Mouse (Mus musculus): ENCODE measurements at regions not wholly inside any gene's neighbourhood (a gene's known extent, or its start where the extent isn't known, plus 50 kb on each side); places are given as distances from the start of the nearest gene placed in this dataset.

DNA sequence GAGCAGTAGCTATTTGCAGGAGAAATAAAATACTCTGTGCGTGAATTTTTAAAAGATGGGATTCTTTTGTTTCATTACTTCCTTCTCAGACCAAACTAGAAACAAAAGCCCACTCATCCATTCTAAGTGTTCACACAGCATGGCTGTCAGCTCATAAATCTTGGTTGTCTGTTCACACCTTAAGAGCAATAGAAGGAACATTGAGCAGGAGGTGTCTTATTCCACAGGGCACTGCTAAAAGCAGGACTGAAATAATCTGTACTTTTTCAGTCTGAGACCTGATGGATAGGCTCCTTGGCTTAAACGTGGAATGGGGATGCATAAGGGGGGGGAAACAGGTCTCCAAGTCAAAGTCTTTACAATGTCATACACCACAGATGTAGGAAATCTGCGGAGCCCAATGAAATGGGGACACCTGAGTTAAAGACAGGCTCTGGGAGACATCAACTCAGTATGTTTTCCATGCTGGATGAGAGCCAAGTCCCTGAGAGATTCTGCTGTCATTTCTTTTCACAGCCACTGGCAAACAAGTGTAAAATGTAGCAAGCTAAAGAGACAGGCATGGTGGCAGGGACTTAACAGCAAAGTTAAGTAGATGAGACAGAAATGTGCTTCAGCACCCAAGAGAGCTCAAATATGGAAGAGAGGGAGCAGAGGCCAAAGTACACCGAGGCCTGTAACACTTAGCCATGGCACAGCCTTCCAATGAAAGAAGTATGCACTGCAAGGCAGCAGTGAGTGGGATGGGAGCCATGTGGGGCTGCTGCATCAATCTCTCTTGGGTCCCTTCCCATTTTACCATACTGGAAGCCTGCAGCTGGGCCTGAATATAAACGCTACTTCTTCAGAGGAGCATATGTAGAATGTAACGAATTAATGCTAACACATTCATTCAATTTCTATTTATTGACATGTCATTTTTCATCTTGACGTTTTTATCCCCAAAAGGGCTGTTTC lies 2492.0 kb upstream of the Gm7489 start:
- peak in 1 of 2 experiments; percentile 29 for DNase-seq (ENCODE audit: low spot score in 2 of 2)

DNA sequence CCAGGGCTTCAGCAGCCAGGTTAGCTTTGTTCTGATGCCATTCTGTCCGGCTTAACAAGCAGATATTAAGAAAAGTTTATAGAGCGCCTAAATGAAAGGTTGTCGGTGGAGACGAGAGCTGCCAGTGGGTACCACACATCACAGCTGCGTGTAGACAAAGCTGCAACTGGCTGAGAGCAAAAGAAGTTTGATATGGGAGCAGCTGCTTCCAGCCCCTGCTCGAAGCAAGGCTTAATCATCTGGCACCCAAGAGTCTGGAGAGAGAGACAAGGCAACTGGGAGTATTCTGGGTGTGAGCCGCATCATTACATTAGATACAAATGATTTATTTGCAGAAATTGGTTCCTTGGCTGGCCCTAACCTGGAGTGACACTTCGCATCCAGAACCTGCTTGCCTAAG lies 2488.7 kb upstream of the Gm7489 start:
- no peak for DNase-seq (ENCODE audit: low spot score in 2 of 2)

DNA sequence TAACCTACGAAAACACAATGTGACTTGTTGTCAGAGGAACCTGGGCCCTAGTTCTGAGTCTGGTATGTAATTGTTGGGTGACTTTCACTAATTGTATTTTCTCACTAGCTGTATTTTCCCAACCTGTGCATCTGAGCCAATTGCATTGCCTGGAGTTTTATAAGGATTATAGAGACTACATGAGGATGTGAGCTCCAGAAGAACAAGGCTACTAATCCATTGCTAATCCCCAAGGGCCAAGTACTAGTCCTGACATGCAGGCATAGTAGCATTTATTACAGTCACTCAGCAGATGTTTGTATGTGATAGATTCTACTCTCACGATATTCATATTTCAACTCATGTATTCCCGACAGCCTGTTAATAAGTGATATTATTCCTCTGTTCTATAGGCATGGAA lies 2481.1 kb upstream of the Gm7489 start:
- DNase-seq (ENCODE audit: low spot score in 2 of 2) = no peak

DNA sequence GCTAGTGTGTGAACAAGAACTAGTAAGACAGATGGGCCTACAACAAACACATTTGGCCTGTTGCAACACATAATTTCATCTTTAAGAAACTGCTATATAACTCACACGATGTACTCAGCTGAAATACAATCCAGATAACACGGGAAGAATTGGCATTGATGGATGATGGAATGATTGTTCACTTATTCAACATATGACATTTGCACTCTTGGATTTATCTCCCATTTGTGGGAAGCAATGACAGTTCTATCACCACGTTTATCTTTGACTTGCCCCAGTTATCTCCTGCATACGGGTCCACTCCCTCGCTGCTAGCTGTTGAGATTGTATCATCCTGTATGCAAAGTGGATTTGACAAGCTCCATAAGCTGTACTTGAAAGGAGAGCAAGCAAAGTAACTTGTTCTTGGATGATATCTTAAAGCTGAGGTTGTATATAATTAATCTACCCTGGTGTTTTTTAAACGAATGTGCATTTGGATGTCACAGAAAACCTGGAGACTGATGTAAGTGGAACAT lies 2474.9 kb upstream of the Gm7489 start:
- peak in 1 of 2 experiments; percentile 9 for DNase-seq (ENCODE audit: low spot score in 2 of 2)

DNA sequence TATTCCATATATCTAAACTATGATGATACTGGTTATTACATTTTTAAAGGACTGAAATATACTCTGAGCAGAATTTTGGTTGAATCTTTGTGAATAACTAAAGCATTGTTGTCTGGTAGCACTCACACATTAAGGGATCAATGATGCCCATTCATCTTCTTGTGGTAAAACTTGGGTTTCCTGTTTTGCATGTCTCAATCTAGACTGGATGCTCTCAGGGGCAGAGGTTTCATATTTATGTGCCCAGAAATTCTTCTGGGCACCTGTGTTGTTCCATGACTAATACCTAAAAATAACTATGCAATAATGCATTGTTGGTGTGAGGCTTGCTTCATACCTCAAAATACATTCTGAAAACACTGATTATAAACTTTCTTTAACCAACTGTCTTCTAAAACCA lies 2472.7 kb upstream of the Gm7489 start:
- no peak for DNase-seq (ENCODE audit: low spot score in 2 of 2)

DNA sequence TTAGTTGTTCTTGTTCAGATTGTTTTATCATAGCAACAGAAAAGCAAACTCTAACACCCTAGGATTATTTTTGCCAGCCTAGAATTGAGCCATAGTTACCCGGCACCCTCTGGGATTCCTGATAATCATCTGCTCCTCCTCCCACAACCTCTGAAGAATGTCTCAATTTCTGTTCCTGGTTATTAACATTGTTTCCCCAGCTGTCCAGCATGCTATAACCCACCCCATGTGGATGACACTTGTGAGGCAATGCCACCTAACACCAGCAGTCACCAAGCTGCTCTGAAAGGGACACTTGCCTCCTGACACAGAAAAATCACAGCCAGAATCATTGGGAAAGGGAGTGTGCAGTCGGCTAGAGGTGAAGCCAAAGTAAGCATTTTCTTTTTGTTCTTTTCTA lies 2442.1 kb upstream of the Gm7489 start:
- peak in 1 of 2 experiments; percentile 13 for DNase-seq (ENCODE audit: low spot score in 2 of 2)

DNA sequence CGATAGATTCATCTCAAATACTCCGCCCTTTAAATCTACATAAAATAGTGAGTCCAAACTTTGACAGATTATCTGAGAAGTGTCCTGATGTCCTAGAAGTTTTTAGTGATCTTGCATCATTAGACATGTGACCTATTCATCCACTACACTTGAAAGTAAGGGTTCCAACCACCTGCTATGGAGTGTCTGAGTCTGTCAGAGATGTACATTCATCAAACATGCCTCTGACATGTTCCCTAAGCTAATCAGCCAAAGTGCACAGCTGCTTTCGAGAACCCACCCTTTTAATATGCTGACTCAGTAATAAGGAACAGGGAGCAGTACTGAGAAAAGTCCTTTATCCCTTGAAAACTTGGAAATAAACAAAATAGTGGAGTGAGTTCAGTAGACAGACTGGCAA lies 2414.8 kb upstream of the Gm7489 start:
- DNase-seq (ENCODE audit: low spot score in 2 of 2) = no peak

DNA sequence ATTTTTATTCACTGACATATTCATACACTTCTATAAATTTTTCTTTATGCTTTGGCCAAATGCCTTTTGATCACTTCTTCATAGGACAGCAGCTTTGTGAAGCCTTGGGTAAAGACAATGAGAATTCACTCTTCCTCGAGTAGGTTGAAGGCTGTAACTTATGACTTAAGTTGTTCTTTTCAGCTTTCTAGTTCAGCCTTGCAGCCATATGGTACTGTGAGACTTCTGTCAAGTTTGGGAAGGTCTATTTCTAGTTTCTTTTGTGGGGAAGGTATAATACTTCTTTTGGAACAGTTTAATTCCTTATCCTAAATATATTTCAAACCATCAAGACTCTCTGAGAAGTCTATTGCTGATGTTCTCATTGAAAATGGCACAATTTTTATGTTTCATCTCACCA lies 2413.6 kb upstream of the Gm7489 start:
- DNase-seq (ENCODE audit: low spot score in 2 of 2) = no peak

DNA sequence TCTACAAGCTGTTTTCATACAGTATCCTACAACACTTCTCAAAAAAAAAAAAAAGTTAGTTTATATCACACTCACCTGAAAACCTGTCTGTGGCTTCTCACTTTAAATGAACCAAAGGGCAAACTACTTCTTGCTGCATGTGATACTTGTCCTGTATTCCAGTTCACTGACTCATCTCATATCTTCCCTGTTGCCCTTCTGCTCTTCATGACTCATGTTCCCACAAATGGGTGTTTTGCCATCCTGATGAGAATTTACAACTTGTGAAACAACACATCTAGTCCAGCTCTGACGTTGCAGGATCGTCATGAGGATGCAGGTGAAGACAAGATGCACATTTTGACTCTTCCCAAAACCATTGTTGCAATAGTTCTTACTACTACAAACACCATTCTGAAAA lies 2412.7 kb upstream of the Gm7489 start:
- no peak for DNase-seq (ENCODE audit: low spot score in 2 of 2)

DNA sequence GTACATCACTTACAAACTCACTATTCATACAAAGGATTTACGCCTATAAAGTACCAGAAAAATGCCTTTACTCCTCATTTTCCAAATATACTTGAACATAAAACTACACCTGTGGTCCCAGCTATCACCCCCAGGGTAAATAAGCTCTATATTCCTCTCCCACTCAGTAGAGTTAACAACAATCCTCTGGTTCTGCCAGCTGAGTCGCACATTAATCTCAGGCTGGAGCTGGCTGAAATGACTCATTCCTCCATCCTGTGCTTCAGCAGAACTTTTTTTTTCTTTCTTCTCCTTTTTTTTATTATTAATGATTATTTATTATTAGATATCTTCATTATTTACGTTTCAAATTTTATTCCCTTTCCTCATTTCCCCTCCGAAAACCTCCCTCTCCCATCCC lies 2402.8 kb upstream of the Gm7489 start:
- no peak for DNase-seq (ENCODE audit: low spot score in 2 of 2)

DNA sequence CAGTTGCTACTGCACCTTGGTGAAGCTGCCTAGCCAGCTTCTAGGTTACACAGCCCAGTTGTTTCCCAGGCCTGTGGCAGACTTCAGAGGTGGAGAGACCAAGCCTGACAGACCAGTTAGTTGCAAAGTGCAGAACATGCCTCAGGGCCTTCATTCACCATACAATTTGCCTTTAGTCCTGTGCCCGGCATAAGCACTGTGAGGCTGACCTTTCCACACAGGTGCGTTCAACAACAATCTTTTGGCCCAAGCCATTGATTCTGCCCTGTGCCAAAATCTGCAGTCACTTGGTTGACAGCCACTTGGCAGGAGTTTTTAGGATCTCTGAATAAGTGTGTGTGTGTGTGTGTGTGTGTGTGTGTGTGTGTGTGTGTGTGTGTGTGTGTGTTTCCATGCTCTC lies 2400.5 kb upstream of the Gm7489 start:
- DNase-seq (ENCODE audit: low spot score in 2 of 2) = no peak

DNA sequence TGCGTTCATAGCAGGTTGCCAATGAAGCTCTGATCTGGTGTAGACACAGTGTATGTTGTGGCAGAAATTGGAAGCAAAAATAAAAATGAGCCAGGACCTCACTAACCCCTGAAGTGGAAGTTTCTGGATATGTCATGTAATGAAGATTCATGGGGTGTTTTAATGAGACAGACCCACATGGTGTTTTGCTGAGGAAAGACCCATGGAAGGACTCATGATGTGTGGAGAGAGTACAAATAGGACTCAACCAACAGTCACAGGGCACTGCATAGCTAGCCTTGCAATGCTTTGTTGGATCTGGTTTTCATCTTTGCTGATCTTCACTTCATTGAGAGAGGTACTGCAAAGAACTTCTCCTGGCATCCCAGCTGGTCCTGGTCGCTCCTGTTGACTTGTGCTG lies 2399.2 kb upstream of the Gm7489 start:
- DNase-seq (ENCODE audit: low spot score in 2 of 2) = no peak

DNA sequence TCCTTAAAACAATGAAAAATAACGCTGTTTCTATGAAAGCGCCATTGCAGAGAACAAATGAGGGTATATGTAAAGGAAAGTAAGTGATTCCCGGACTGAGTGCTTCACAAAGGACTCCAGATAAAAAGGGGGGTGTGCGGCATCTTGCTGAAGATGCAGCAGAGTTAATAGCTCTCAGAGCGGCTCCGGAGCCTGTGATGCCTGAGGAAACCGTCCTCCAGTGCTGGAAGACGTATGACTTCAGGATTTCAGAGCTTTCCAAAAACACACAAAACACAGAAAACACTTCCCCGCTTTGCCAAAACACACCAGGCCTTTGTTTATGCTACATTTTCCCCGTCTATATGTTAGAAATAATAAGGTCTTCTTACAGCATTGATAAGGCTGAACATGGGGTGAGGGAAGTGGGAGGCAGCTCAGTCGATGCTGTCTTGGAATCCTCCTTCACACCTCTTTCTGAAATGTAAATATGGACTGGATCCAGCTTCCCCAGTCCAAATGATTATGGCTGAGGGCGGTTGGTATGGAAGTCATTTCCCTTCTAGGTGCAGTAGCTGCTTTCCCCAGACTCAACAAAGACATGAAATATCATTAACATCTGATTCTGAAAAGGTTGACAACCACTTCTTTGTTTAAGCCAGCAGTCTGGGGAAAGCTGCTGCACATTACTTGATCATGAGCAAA lies 2382.5 kb upstream of the Gm7489 start:
- no peak for DNase-seq (ENCODE audit: low spot score in 2 of 2)

DNA sequence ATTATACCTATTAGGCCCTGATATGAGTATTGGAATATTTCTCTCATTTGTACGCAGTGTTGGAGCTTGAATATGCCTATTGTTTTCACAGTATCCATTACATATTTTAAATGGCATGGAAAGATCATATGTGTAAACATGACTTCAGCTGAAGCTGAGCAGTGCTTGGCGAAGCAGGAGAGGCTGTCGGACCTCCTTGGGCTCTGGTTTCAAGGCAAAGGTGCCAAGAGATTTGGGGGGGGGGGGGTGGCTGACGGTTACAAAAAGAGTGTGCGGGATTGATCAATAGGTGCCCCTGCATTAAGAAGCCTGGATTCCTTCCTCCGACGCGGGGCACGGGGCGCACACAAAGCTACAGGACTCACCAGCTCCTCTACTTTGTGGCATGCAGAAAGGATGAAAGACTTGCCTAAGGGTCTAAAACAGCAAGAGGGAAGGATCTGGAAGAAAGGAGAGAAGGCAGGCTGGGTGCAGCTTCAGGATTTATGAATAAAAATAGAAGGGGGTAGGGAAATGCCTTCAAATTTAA lies 2381.9 kb upstream of the Gm7489 start:
- no peak for DNase-seq (ENCODE audit: low spot score in 2 of 2)

DNA sequence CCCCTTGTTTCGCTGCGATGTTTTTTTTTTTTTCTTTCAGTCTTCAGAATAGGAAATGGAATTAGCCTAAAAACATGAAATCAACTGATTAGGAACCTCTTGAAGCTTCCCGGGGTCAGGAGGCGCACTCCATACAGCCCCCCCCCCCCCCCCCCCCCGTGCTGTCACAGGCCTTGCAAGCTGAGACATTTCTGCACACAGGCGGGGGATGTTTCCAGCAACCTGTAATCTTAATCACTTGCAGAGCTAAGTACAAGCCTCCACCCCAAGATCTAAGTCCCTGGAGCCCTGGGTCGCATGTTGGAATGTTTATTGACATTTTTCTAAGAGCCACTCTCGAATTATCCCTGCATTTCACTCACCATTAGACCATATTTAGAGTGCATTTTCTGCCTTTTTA lies 2381.4 kb upstream of the Gm7489 start:
- DNase-seq (ENCODE audit: low spot score in 2 of 2) = no peak

DNA sequence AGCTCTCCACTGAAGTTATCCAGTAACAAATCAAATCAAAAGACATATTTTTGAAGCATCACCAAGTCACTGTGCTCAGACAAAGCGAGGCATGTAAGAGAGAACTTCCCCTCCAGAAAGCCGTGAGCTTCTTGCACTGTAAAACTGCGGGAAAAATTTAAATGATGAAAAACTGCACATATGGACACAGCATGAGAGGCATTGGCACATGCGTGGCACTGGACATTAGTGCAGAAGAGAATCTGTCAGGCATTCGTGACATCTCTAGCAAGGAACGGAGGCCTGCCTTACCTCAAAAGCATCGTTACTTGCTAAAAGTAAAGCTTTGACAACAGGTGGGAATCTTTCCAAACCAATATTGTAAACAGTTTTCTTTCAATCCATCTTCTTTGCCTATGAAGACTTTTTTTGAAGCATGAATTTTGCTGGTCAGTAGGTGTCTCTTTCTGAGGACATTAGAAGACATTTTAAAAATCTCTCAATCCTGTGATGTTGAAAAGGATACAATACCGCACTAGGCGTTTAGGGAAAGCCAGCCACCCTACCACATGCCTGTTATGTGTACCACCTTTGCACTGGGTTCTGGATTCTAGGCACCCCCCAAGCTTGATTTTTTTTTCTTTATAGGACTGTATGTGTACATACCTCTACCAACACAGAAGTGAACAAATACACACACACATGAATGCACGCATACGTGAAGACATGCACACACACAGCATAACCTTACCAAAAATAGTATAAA lies 2380.5 kb upstream of the Gm7489 start:
- DNase-seq (ENCODE audit: low spot score in 2 of 2) = no peak

DNA sequence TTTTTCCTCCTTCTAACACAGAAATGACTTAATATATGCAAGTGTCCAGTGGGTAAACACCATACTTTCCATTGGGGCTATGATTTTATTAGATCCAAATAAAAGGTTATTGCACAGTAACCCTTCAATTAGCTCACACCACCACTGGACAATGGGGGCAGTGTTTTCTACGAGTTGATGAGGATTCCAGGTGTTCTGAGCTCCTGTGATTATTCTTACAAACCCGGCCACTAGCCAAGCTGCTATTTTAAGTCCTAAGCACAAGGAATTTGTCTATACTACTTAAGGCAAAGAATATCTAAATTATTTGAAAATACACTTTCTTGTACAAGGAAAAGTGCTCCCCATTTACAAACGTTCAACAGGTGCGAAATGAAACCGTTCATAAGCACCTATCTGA lies 2379.9 kb upstream of the Gm7489 start:
- DNase-seq (ENCODE audit: low spot score in 2 of 2) = no peak

DNA sequence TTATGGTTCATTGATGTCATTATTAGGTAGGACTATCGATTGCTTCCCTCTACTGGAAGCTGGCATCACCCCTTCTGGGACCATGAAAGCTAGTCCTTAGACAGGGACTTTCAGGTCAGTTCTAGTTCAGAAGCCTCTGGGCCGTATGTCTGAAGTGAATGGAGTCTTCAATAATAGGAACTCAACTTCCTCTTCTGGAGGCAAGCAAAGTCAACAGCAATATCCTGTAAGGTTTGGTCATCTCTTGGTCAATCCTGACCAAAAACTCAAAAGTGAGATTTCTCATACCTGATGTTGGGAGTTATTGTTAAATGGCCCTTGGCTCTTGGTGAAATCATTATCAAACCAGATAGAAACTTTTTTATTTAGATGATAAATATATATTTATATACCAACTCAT lies 2377.6 kb upstream of the Gm7489 start:
- no peak for DNase-seq (ENCODE audit: low spot score in 2 of 2)

DNA sequence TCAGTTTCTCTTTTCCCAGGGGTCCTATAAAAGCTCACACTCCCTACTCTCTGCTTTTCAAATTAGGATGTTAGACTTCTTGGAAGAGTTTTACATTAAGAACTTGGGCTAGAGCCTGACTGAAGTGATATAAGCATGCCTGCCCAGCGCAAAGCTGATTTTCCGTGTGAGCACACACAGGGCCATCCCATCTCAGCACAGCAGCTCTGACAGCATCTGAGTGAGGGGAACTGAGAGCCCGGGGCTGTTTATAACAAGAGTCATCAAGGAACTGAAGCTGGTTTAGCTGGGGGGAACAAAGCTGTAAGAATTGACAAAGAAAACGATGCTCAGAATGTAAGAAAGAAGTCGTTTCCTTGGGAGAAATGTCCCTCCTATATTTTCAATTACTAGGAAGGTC lies 2373.4 kb upstream of the Gm7489 start:
- no peak for DNase-seq (ENCODE audit: low spot score in 2 of 2)

DNA sequence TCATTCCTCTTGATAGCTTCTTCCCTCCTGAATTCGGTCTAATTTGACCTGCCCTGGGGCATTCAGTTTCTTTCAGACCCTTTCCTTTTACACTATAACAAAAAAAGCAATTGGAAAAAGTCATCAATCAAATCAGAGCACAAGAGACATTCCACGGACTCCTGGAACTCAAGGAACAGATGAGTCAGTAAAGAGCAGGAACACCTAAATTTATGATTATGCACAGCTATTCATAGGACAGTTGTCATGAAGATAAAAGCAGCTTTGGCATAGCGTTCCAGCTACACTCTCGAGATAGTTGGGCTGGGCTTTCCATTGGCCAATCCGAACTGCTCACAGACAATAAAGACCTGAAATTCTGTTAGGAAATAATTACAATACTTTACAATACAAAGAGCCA lies 2348.4 kb upstream of the Gm7489 start:
- DNase-seq (ENCODE audit: low spot score in 2 of 2) = no peak

DNA sequence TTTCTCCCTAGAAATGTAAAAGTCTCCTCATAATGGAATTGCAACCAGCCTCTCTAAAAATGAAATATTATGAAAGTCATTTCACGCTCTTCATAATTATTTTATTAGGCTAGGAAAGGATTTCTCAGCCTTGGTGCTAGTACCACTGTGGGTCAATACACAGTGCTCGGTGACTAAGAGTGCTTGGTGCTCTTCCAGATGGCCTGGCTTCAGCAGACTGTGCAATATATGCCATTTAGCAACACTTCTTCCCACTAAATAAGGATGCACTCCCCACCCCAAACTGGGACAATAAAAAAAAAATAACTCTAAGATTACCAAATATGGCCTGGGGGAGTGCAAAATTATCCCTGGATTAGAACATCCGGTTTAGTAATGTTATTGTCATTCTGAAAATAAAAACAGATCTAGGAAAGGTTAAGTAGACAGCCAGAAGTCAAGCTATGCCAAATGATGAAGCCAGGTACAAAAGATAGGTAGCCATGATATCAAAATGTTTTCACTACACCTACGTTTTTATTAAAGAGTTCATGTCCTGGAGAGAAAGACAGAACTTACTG lies 2333.4 kb upstream of the Gm7489 start:
- DNase-seq (ENCODE audit: low spot score in 2 of 2) = no peak
